Mouse (Mus musculus): ENCODE results near the gene Nfe2l3. TPM values are rescaled to one million over a fixed set of nuclear protein-coding genes. Genes with fewer than 3 reads are reported as not detected.

Gene Nfe2l3
- polyA plus RNA-seq, 1 experiment from 2014 or later, result 1.6 TPM

- Histone ChIP-seq H3K36me3 (no peaks in the 10 kb centered on the region), H3K4me1 (replicated peaks) (peaks cover 11% of the 10 kb centered on the region), H3K9me3 (no peaks in the 10 kb centered on the region), H3K27me3 (ENCODE audit: insufficient read depth, poor library complexity, severe bottlenecking) (no peaks in the 10 kb centered on the region; the same call in 1 of the 2 replicates), H3K4me3 (no peak overlapping the region), H3K27ac (no peak overlapping the region)
- 78% methylated on average over 4 of the region's 4 CpGs for WGBS
- DNase-seq (ENCODE audit: low spot score), result no peak
These were observed 28.0 kb upstream of the Nfe2l3 start for GRCm38 (mm10) chr6:51404502-51404901.

GRCm38 (mm10) chr6:51416433-51416832 lies 16.0 kb upstream of the Nfe2l3 start:
- DNase-seq (ENCODE audit: low spot score), result no peak

GRCm38 (mm10) chr6:51417306-51417936 lies 15.0 kb upstream of the Nfe2l3 start:
- Histone ChIP-seq H3K27me3 (ENCODE audit: insufficient read depth, poor library complexity, severe bottlenecking) (no peaks in the 10 kb centered on the region), H3K9me3 (0 out of 2 replicates have a peak, but pooled peaks cover 4% of the 10 kb centered on the region), H3K4me1 (replicated peaks) (no peaks in the 10 kb centered on the region; the same call in 1 of the 2 replicates), H3K36me3 (no peaks in the 10 kb centered on the region), H3K4me3 (no peak overlapping the region), H3K27ac (no peak overlapping the region)
- DNase-seq (ENCODE audit: low spot score), result no peak
- WGBS, result 90% methylated on average over 4 of the region's 4 CpGs

More at GRCm38 (mm10) chr6:51416433-51416832, 16.0 kb upstream of the Nfe2l3 start:
- Histone ChIP-seq H3K9me3 (0 out of 2 replicates have a peak, but pooled peaks cover 5% of the 10 kb centered on the region), H3K4me1 (replicated peaks) (no peaks in the 10 kb centered on the region; the same call in 1 of the 2 replicates), H3K27me3 (ENCODE audit: insufficient read depth, poor library complexity, severe bottlenecking) (no peaks in the 10 kb centered on the region), H3K27ac (no peak overlapping the region), H3K4me3 (no peak overlapping the region), H3K36me3 (no peaks in the 10 kb centered on the region)
- WGBS, result 74% methylated on average over 1 of the region's 1 CpGs

GRCm38 (mm10) chr6:51423466-51424122 lies 8.9 kb upstream of the Nfe2l3 start:
- Histone ChIP-seq H3K27ac (no peak overlapping the region), H3K9me3 (no peaks in the 10 kb centered on the region), H3K27me3 (ENCODE audit: insufficient read depth, poor library complexity, severe bottlenecking) (no peaks in the 10 kb centered on the region), H3K36me3 (no peaks in the 10 kb centered on the region), H3K4me1 (replicated peaks) (no peaks in the 10 kb centered on the region), H3K4me3 (no peak overlapping the region)
- WGBS, result 55% methylated on average over 11 of the region's 11 CpGs
- DNase-seq (ENCODE audit: low spot score), result no peak

- Histone ChIP-seq H3K36me3 (no peaks in the 10 kb centered on the region), H3K27ac (no peak overlapping the region), H3K4me3 (no peak overlapping the region), H3K27me3 (ENCODE audit: insufficient read depth, poor library complexity, severe bottlenecking) (no peaks in the 10 kb centered on the region), H3K4me1 (replicated peaks) (no peaks in the 10 kb centered on the region), H3K9me3 (no peaks in the 10 kb centered on the region)
- WGBS, result 90% methylated on average over 2 of the region's 2 CpGs
- no peak for DNase-seq (ENCODE audit: low spot score)
These were observed 7.9 kb upstream of the Nfe2l3 start for GRCm38 (mm10) chr6:51424537-51424936.

- H3K4me3 ChIP-seq, result peak overlapping the region; percentile 67; the same call in 1 of the 2 replicates
- peaks cover 62% of the 10 kb centered on the region for H3K27me3 ChIP-seq (ENCODE audit: insufficient read depth, poor library complexity, severe bottlenecking)
- WGBS, result 30% methylated on average over 7 of the region's 7 CpGs
- no peak for DNase-seq (ENCODE audit: low spot score)
- no peaks in the 10 kb centered on the region for H3K36me3 ChIP-seq
- H3K27ac ChIP-seq, result no peak overlapping the region
- no peaks in the 10 kb centered on the region for H3K9me3 ChIP-seq
- peaks cover 24% of the 10 kb centered on the region for H3K4me1 ChIP-seq (replicated peaks)
These were observed 1.8 kb downstream of the Nfe2l3 start for GRCm38 (mm10) chr6:51434270-51434669.

GRCm38 (mm10) chr6:51437665-51438064 lies 5.2 kb downstream of the Nfe2l3 start:
- 88% methylated on average over 4 of the region's 4 CpGs for WGBS
- no peak for DNase-seq (ENCODE audit: low spot score)
- no peaks in the 10 kb centered on the region for H3K9me3 ChIP-seq
- no peaks in the 10 kb centered on the region for H3K36me3 ChIP-seq
- peaks cover 38% of the 10 kb centered on the region for H3K27me3 ChIP-seq (ENCODE audit: insufficient read depth, poor library complexity, severe bottlenecking)
- H3K27ac ChIP-seq, result no peak overlapping the region
- H3K4me1 ChIP-seq (replicated peaks), result peaks cover 17% of the 10 kb centered on the region
- no peak overlapping the region for H3K4me3 ChIP-seq

GRCm38 (mm10) chr6:51438826-51439330 lies 6.4 kb downstream of the Nfe2l3 start:
- WGBS, result 89% methylated on average over 9 of the region's 9 CpGs
- Histone ChIP-seq H3K27ac (no peak overlapping the region), H3K36me3 (no peaks in the 10 kb centered on the region), H3K4me3 (no peak overlapping the region), H3K27me3 (ENCODE audit: insufficient read depth, poor library complexity, severe bottlenecking) (peaks cover 26% of the 10 kb centered on the region), H3K4me1 (replicated peaks) (peaks cover 5% of the 10 kb centered on the region; the same call in 1 of the 2 replicates), H3K9me3 (no peaks in the 10 kb centered on the region)
- no peak for DNase-seq (ENCODE audit: low spot score)

GRCm38 (mm10) chr6:51442191-51442835 lies 9.8 kb downstream of the Nfe2l3 start:
- WGBS, result 61% methylated on average over 9 of the region's 9 CpGs
- Histone ChIP-seq H3K4me1 (replicated peaks) (no peaks in the 10 kb centered on the region), H3K9me3 (no peaks in the 10 kb centered on the region), H3K36me3 (no peaks in the 10 kb centered on the region), H3K4me3 (no peak overlapping the region), H3K27me3 (ENCODE audit: insufficient read depth, poor library complexity, severe bottlenecking) (peaks cover 5% of the 10 kb centered on the region; the same call in 1 of the 2 replicates), H3K27ac (no peak overlapping the region)
- no peak for DNase-seq (ENCODE audit: low spot score)

GRCm38 (mm10) chr6:51452927-51453503 lies 20.5 kb downstream of the Nfe2l3 start:
- no peaks in the 10 kb centered on the region for H3K9me3 ChIP-seq
- peaks cover 6% of the 10 kb centered on the region; the same call in 1 of the 2 replicates for H3K36me3 ChIP-seq
- no peaks in the 10 kb centered on the region for H3K27me3 ChIP-seq (ENCODE audit: insufficient read depth, poor library complexity, severe bottlenecking)
- no peak for DNase-seq (ENCODE audit: low spot score)
- no peak overlapping the region for H3K4me3 ChIP-seq
- no peak overlapping the region for H3K27ac ChIP-seq
- no peaks in the 10 kb centered on the region for H3K4me1 ChIP-seq (replicated peaks)
- 68% methylated on average over 7 of the region's 7 CpGs for WGBS

- H3K27me3 ChIP-seq (ENCODE audit: insufficient read depth, poor library complexity, severe bottlenecking), result no peaks in the 10 kb centered on the region
- no peak overlapping the region for H3K4me3 ChIP-seq
- no peak overlapping the region for H3K27ac ChIP-seq
- DNase-seq (ENCODE audit: low spot score), result no peak
- peaks cover 22% of the 10 kb centered on the region for H3K36me3 ChIP-seq
- 76% methylated on average over 3 of the region's 3 CpGs for WGBS
- no peaks in the 10 kb centered on the region for H3K9me3 ChIP-seq
- no peaks in the 10 kb centered on the region for H3K4me1 ChIP-seq (replicated peaks)
These were observed 22.5 kb downstream of the Nfe2l3 start for GRCm38 (mm10) chr6:51454949-51455348.

GRCm38 (mm10) chr6:51456198-51456597 lies 23.7 kb downstream of the Nfe2l3 start:
- 75% methylated on average over 1 of the region's 1 CpGs for WGBS
- no peak overlapping the region for H3K4me3 ChIP-seq
- DNase-seq (ENCODE audit: low spot score), result no peak

More at GRCm38 (mm10) chr6:51456198-51456597, 23.7 kb downstream of the Nfe2l3 start:
- no peak overlapping the region for H3K27ac ChIP-seq
- H3K27me3 ChIP-seq (ENCODE audit: insufficient read depth, poor library complexity, severe bottlenecking), result no peaks in the 10 kb centered on the region
- H3K4me1 ChIP-seq (replicated peaks), result no peaks in the 10 kb centered on the region
- H3K9me3 ChIP-seq, result no peaks in the 10 kb centered on the region
- peaks cover 34% of the 10 kb centered on the region for H3K36me3 ChIP-seq
